Mouse (Mus musculus) embryonic facial prominence, embryonic 14.5 days (tissue): ENCODE data around the gene Traf3ip3. TPM values are rescaled to one million over a fixed set of nuclear protein-coding genes. Genes with fewer than 3 reads are reported as not detected.

Experiments
- polyA plus RNA-seq: library from polyadenylated mRNA; unstranded; fragments of >200 nt; fragmentation: Nextera tagmentation; extraction: Ambion mirVana; gene quantifications from 2 replicates; pipeline ENCODE4 v1.2.1, GENCODE M21; 2014

Traf3ip3 gene
- polyA plus RNA-seq, 1 experiment from 2014 or later = 39.3 TPM

Other genes starting within 250 kb of the Traf3ip3 start
- gene Syt14, start 165.9 kb downstream of the Traf3ip3 start, polyA plus RNA-seq = 2.2 and 2.4 TPM in 2 replicates
- gene Diexf, start 71.4 kb downstream of the Traf3ip3 start, polyA plus RNA-seq = 8.6 and 9.6 TPM in 2 replicates
- 33.9 and 41.6 TPM in 2 replicates for gene Irf6, start 48.6 kb downstream of the Traf3ip3 start, polyA plus RNA-seq
- gene A130010J15Rik, start 33.7 kb downstream of the Traf3ip3 start, polyA plus RNA-seq = 12.3 and 16.0 TPM in 2 replicates
- gene Lamb3, start 6.0 kb upstream of the Traf3ip3 start, polyA plus RNA-seq = 8.5 and 9.3 TPM in 2 replicates
- 2.5 and 2.8 TPM in 2 replicates for gene Hsd11b1, start 62.4 kb upstream of the Traf3ip3 start, polyA plus RNA-seq
- 42.6 and 57.8 TPM in 2 replicates for gene G0s2, start 71.5 kb upstream of the Traf3ip3 start, polyA plus RNA-seq
- 11.9 and 13.1 TPM in 2 replicates for gene Camk1g, start 168.6 kb upstream of the Traf3ip3 start, polyA plus RNA-seq